Mouse (Mus musculus) heart, adult 2 months (tissue): Measurements from ENCODE around the gene Hoxb6.

Experiments used
- CTCF ChIP-seq: fragments of 200-600 bp; IDR thresholded peaks from 2 replicates; pipeline ENCODE4 v1.8.1; 2022; ENCODE audit warnings: antibody characterized with exemption, mild to moderate bottlenecking, moderate library complexity
- EP300 ChIP-seq: fragments of 200-500 bp; IDR thresholded peaks from 2 replicates; pipeline ENCODE4 v1.6.1; 2011; ENCODE audit warnings: low read depth, low read length, control low read depth; ENCODE audit not compliant: insufficient read depth
- POLR2A ChIP-seq: fragments of 200-500 bp; IDR thresholded peaks from 2 replicates; pipeline ENCODE4 v1.6.1; 2011; ENCODE audit warnings: mild to moderate bottlenecking, low read depth, low read length, control low read depth; ENCODE audit not compliant: insufficient read depth

- no peak for TF ChIP-seq POLR2A
- TF ChIP-seq CTCF = no peak
- TF ChIP-seq EP300 = no peak
Measured at GRCm38 (mm10) chr11:96292565-96293301, 457 bp downstream of the Hoxb6 start.
